Mouse (Mus musculus): ENCODE data around the gene Stxbp5. TPM values are rescaled to one million over a fixed set of nuclear protein-coding genes. Genes with fewer than 3 reads are reported as not detected.

The Stxbp5 gene
- total and polyA plus RNA-seq, 3 experiments, result 9.8 to 20.1 (median 11.2) TPM

- Histone ChIP-seq H3K79me2 (replicated peaks; ENCODE audit: control insufficient read depth, extremely low read depth, insufficient read depth, poor library complexity, severe bottlenecking) (no peaks in the 10 kb centered on the region), H3K4me3 (replicated peaks in 1 of 3; ENCODE audit: low read depth in 2 of 3, low read length in 2 of 3, poor library complexity in 1 of 3) (no peak overlapping the region), H3K4me1 (ENCODE audit: control insufficient read depth in 1 of 2, insufficient read depth in 2 of 2) (no peaks in the 10 kb centered on the region; a peak in 1 of 4 replicates), H3K9me3 (replicated peaks; ENCODE audit: low read length) (no peaks in the 10 kb centered on the region), H3K27ac (ENCODE audit: insufficient read depth, low read depth) (no peak overlapping the region), H3K27me3 (replicated peaks) (no peaks in the 10 kb centered on the region), H3K36me3 (replicated peaks in 1 of 2; ENCODE audit: control insufficient read depth in 1 of 2, insufficient read depth in 1 of 2, low read length in 1 of 2) (peaks cover 7 to 41% of the 10 kb centered on the region in 2 experiments), H3K9ac (ENCODE audit: insufficient read depth, low read depth) (no peak overlapping the region), H3K4me2 (ENCODE audit: insufficient read depth, low read depth, poor library complexity, severe bottlenecking) (no peak overlapping the region)
- dilution Hi-C loops (cut with MboI; ENCODE audit: extremely low pct_ligation_motif_present, extremely low pct_unique_long_range_greater_than_20kb, low sequenced_read_pairs), result no loop called here
- TF ChIP-seq POLR2A (IDR thresholded peaks at IDR 0.05; ENCODE audit: low read depth, low read length) (no peak), ZMIZ1 (IDR thresholded peaks at IDR 0.05; ENCODE audit: low read depth, low read length) (no peak), MYC (IDR thresholded peaks at IDR 0.05; ENCODE audit: low read depth, low read length) (no peak), RAD21 (IDR thresholded peaks at IDR 0.05; ENCODE audit: low read depth, low read length) (peak; percentile 49), MXI1 (IDR thresholded peaks at IDR 0.05; ENCODE audit: low read depth, low read length) (no peak), IRF4 (IDR thresholded peaks at IDR 0.05; ENCODE audit: low read depth, low read length) (no peak), CTCF (conservative IDR thresholded peaks at IDR 0.05 in 1 of 2, IDR thresholded peaks at IDR 0.05 in 1 of 2; ENCODE audit: low read depth in 2 of 2, low read length in 2 of 2) (peak in 1 of 2 experiments; percentile 44; a peak in 2 of 4 replicates), SMC3 (IDR thresholded peaks at IDR 0.05; ENCODE audit: low read depth, low read length) (peak; percentile 33; the same call in 1 of the 2 replicates), USF1 (IDR thresholded peaks at IDR 0.05; ENCODE audit: low read depth, low read length) (no peak), EP300 (IDR thresholded peaks at IDR 0.05; ENCODE audit: low read length) (no peak)
- DNase-seq (ENCODE audit: extremely low read depth), result peak; percentile 12
- in situ Hi-C loops (cut with MboI; ENCODE audit: low pct_ligation_motif_present, low pct_unique_long_range_greater_than_20kb, low sequenced_read_pairs), result loop anchor here (25.0 kb wide), 1 partner anchor 491 kb away; no protein-coding TSS in a partner anchor
Observed at GRCm38 (mm10) chr10:9821299-9821698, 79.6 kb downstream of the Stxbp5 start.

GRCm38 (mm10) chr10:9818574-9818973 is 82.3 kb downstream of the Stxbp5 start:
- in situ Hi-C loops (cut with MboI; ENCODE audit: low pct_ligation_motif_present, low pct_unique_long_range_greater_than_20kb, low sequenced_read_pairs) (loop anchor here (25.0 kb wide), 1 partner anchor 494 kb away; no protein-coding TSS in a partner anchor), dilution Hi-C loops (cut with MboI; ENCODE audit: extremely low pct_ligation_motif_present, extremely low pct_unique_long_range_greater_than_20kb, low sequenced_read_pairs) (no loop called here)
- Histone ChIP-seq H3K9ac (ENCODE audit: insufficient read depth, low read depth) (no peak overlapping the region), H3K4me3 (replicated peaks in 1 of 3; ENCODE audit: low read depth in 2 of 3, low read length in 2 of 3, poor library complexity in 1 of 3) (no peak overlapping the region), H3K36me3 (replicated peaks in 1 of 2; ENCODE audit: control insufficient read depth in 1 of 2, insufficient read depth in 1 of 2, low read length in 1 of 2) (peaks cover 7 to 48% of the 10 kb centered on the region in 2 experiments), H3K4me2 (ENCODE audit: insufficient read depth, low read depth, poor library complexity, severe bottlenecking) (no peak overlapping the region), H3K79me2 (replicated peaks; ENCODE audit: control insufficient read depth, extremely low read depth, insufficient read depth, poor library complexity, severe bottlenecking) (no peaks in the 10 kb centered on the region), H3K27ac (ENCODE audit: insufficient read depth, low read depth) (no peak overlapping the region), H3K27me3 (replicated peaks) (no peaks in the 10 kb centered on the region), H3K9me3 (replicated peaks; ENCODE audit: low read length) (no peaks in the 10 kb centered on the region), H3K4me1 (ENCODE audit: control insufficient read depth in 1 of 2, insufficient read depth in 2 of 2) (no peaks in the 10 kb centered on the region; a peak in 1 of 4 replicates)
- no peak for DNase-seq (ENCODE audit: extremely low read depth)
- TF ChIP-seq POLR2A (IDR thresholded peaks at IDR 0.05; ENCODE audit: low read depth, low read length) (no peak), MAFK (IDR thresholded peaks at IDR 0.05; ENCODE audit: insufficient replicate concordance, low read length) (peak; percentile 83)

- no peak overlapping the region for H3K9ac ChIP-seq (ENCODE audit: insufficient read depth, low read depth)
- H3K4me1 ChIP-seq (ENCODE audit: control insufficient read depth in 1 of 2, insufficient read depth in 2 of 2), result peaks cover 0 to 4% of the 10 kb centered on the region in 2 experiments; a peak in 1 of 4 replicates
- peaks cover 2 to 48% of the 10 kb centered on the region in 2 experiments for H3K36me3 ChIP-seq (replicated peaks in 1 of 2; ENCODE audit: control insufficient read depth in 1 of 2, insufficient read depth in 1 of 2, low read length in 1 of 2)
- TF ChIP-seq CTCF (conservative IDR thresholded peaks at IDR 0.05 in 1 of 2, IDR thresholded peaks at IDR 0.05 in 1 of 2; ENCODE audit: low read depth in 2 of 2, low read length in 2 of 2) (peak in 1 of 2 experiments; percentile 20; a peak in 1 of 4 replicates), MXI1 (IDR thresholded peaks at IDR 0.05; ENCODE audit: low read depth, low read length) (no peak), MAZ (IDR thresholded peaks at IDR 0.05; ENCODE audit: low read depth, low read length) (no peak), SMC3 (IDR thresholded peaks at IDR 0.05; ENCODE audit: low read depth, low read length) (peak; percentile 15; the same call in 1 of the 2 replicates), USF2 (conservative IDR thresholded peaks at IDR 0.05; ENCODE audit: low read depth, low read length) (no peak), USF1 (IDR thresholded peaks at IDR 0.05; ENCODE audit: low read depth, low read length) (no peak), KAT2A (IDR thresholded peaks at IDR 0.05; ENCODE audit: insufficient replicate concordance, low read length) (no peak), ZNF384 (IDR thresholded peaks at IDR 0.05; ENCODE audit: low read depth, low read length) (no peak), MAX (IDR thresholded peaks at IDR 0.05; ENCODE audit: low read length) (no peak), ETS1 (conservative IDR thresholded peaks at IDR 0.05; ENCODE audit: low read depth, low read length) (no peak), RAD21 (IDR thresholded peaks at IDR 0.05; ENCODE audit: low read depth, low read length) (peak; percentile 38), IRF4 (IDR thresholded peaks at IDR 0.05; ENCODE audit: low read depth, low read length) (no peak)
- H3K4me2 ChIP-seq (ENCODE audit: insufficient read depth, low read depth, poor library complexity, severe bottlenecking), result no peak overlapping the region
- no peaks in the 10 kb centered on the region for H3K79me2 ChIP-seq (replicated peaks; ENCODE audit: control insufficient read depth, extremely low read depth, insufficient read depth, poor library complexity, severe bottlenecking)
- H3K27me3 ChIP-seq (replicated peaks), result no peaks in the 10 kb centered on the region
- in situ Hi-C loops (cut with MboI; ENCODE audit: low pct_ligation_motif_present, low pct_unique_long_range_greater_than_20kb, low sequenced_read_pairs) (loop anchor here (25.0 kb wide), 1 partner anchor 498 kb away; no protein-coding TSS in a partner anchor), dilution Hi-C loops (cut with MboI; ENCODE audit: extremely low pct_ligation_motif_present, extremely low pct_unique_long_range_greater_than_20kb, low sequenced_read_pairs) (no loop called here)
- DNase-seq (ENCODE audit: extremely low read depth), result no peak
- H3K9me3 ChIP-seq (replicated peaks; ENCODE audit: low read length), result no peaks in the 10 kb centered on the region
- no peak overlapping the region for H3K27ac ChIP-seq (ENCODE audit: insufficient read depth, low read depth)
- no peak overlapping the region for H3K4me3 ChIP-seq (replicated peaks in 1 of 3; ENCODE audit: low read depth in 2 of 3, low read length in 2 of 3, poor library complexity in 1 of 3)
Observed at GRCm38 (mm10) chr10:9813926-9814325, 87.0 kb downstream of the Stxbp5 start.
